Mouse (Mus musculus) forebrain, embryonic 11.5 days (tissue): Measurements from ENCODE around the gene Nlrc4. TPM values are rescaled to one million over a fixed set of nuclear protein-coding genes. Genes with fewer than 3 reads are reported as not detected.

ENCODE experiments used
- ATAC-seq: fragments of 200-750 bp; cut with Nextera tagmentation; replicated peaks from 2 replicates; pipeline ENCODE4 v1.8.0; 2017; ENCODE audit warnings: moderate TSS enrichment; ENCODE audit not compliant: low FRiP score
- DNase-seq: peaks from one replicate; pipeline ENCODE4 v3.0.0-alpha.2; 2017; ENCODE audit warnings: low spot score
- H3K27ac ChIP-seq: fragments of 300-500 bp; sonication (generic); 2 replicates; pipeline ENCODE4 v1.5.1; 2014; ENCODE audit warnings: low read depth, low read length
- H3K27me3 ChIP-seq: fragments of 300-500 bp; sonication (generic); 2 replicates; pipeline ENCODE4 v1.6.1; 2014; ENCODE audit warnings: mild to moderate bottlenecking, low read length, mixed read lengths; ENCODE audit not compliant: control insufficient read depth, insufficient read depth
- H3K36me3 ChIP-seq: fragments of 300-500 bp; sonication (generic); 2 replicates; pipeline ENCODE4 v1.6.1; 2014; ENCODE audit warnings: mild to moderate bottlenecking, low read length, moderate library complexity, mixed read lengths; ENCODE audit not compliant: control insufficient read depth, insufficient read depth
- H3K4me1 ChIP-seq: fragments of 300-500 bp; sonication (generic); replicated peaks from 2 replicates; pipeline ENCODE4 v1.6.1; 2014; ENCODE audit warnings: low read length, mixed read lengths; ENCODE audit not compliant: control insufficient read depth, insufficient read depth
- H3K4me2 ChIP-seq: fragments of 300-500 bp; sonication (generic); 2 replicates; pipeline ENCODE4 v1.6.1; 2014; ENCODE audit warnings: low read depth, mild to moderate bottlenecking, low read length, moderate library complexity, mixed read lengths; ENCODE audit not compliant: severe bottlenecking
- H3K4me3 ChIP-seq: fragments of 300-500 bp; sonication (generic); 2 replicates; pipeline ENCODE4 v1.5.1; 2014; ENCODE audit warnings: low read depth, low read length
- H3K9ac ChIP-seq: fragments of 300-500 bp; sonication (generic); 2 replicates; pipeline ENCODE4 v1.6.1; 2014; ENCODE audit warnings: low read length
- H3K9me3 ChIP-seq: fragments of 300-500 bp; sonication (generic); 2 replicates; pipeline ENCODE4 v1.6.1; 2016; ENCODE audit warnings: low read length, mixed read lengths; ENCODE audit not compliant: control insufficient read depth
- WGBS: fragments of 180-500 bp; shearing (Covaris S2); extraction: QIAGEN DNeasy Blood & Tissue Kit; methylation state at CpG from one replicate; pipeline ENCODE4 v1.1.7; 2014; 5-methylcytosine and 5-hydroxymethylcytosine counted together
- polyA plus RNA-seq: library from polyadenylated mRNA; unstranded; fragments of >200 nt; fragmentation: Nextera tagmentation; extraction: Ambion mirVana; gene quantifications from 2 replicates; pipeline ENCODE4 v1.2.1, GENCODE M21; 2014

Nlrc4 gene
- polyA plus RNA-seq, 1 experiment from 2014 or later = 0.19 TPM

DNA sequence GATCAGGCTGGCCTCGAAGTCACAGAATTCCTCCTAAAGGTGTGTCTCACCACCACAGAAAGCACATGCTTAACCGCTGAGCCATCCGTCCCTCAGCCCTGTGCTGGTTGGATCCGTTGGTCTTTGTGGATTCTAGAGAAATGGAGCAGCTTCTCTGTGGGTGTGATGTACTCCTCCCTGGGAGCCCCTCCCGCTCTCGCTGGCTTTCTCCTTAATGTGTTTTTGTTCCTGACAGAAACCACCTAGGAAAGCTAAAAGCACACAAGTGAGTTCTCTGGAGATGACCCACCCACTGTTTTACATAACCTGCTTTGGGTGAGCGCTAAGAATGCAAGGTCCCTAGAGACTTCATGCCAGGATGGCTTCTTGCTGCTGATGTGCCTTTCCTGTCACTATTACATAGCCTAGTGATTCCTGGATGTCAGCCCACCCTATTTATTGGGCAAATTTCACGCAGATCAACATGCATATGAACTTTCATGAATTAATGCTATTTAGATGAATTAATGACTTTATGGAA lies 42.0 kb downstream of the Nlrc4 start:
- Histone ChIP-seq H3K36me3 (no peaks in the 10 kb centered on the region; the same call in 1 of the 2 replicates), H3K9me3 (no peaks in the 10 kb centered on the region), H3K4me1 (no peaks in the 10 kb centered on the region), H3K4me2 (no peak overlapping the region), H3K9ac (no peak overlapping the region), H3K27me3 (no peaks in the 10 kb centered on the region), H3K4me3 (no peak overlapping the region), H3K27ac (no peak overlapping the region)
- DNase-seq (no peak), ATAC-seq (no peak)
- WGBS = 92% methylated on average over 8 of the region's 8 CpGs

GRCm38 (mm10) chr17:74414671-74415070 lies 44.3 kb downstream of the Nlrc4 start:
- Histone ChIP-seq H3K9me3 (no peaks in the 10 kb centered on the region), H3K27me3 (no peaks in the 10 kb centered on the region), H3K27ac (no peak overlapping the region), H3K4me1 (no peaks in the 10 kb centered on the region), H3K36me3 (no peaks in the 10 kb centered on the region; the same call in 1 of the 2 replicates), H3K9ac (no peak overlapping the region), H3K4me3 (no peak overlapping the region), H3K4me2 (no peak overlapping the region)
- no peak for DNase-seq
- ATAC-seq = no peak
- 83% methylated on average over 1 of the region's 1 CpGs for WGBS

DNA sequence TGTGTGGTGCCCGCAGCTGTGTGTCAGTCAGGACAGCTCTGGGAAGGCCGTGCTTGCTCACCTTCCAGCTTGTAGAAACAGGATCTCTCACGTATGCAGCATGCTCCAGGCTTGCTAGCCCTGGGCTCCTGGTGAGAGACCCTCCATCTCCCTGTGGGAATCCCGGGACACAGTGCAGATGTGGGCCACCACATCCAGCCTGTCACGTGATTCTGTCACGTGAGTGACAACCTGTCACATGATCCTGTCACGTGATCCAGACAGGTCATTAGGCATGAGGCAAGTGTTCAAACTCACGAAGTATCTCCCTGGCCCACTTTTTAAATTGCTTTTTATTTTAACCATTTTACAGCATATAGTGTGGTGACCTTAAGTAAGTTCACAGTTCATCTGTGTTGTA lies 45.6 kb downstream of the Nlrc4 start:
- no peak overlapping the region for H3K4me2 ChIP-seq
- 94% methylated on average over 8 of the region's 8 CpGs for WGBS
- H3K4me1 ChIP-seq = no peaks in the 10 kb centered on the region
- ATAC-seq (no peak), DNase-seq (no peak)
- no peak overlapping the region for H3K27ac ChIP-seq
- no peaks in the 10 kb centered on the region; the same call in 1 of the 2 replicates for H3K36me3 ChIP-seq
- no peak overlapping the region for H3K4me3 ChIP-seq
- H3K9ac ChIP-seq = no peak overlapping the region
- no peaks in the 10 kb centered on the region for H3K27me3 ChIP-seq
- no peaks in the 10 kb centered on the region for H3K9me3 ChIP-seq

GRCm38 (mm10) chr17:74409722-74410121 lies 49.2 kb downstream of the Nlrc4 start:
- H3K9ac ChIP-seq = no peak overlapping the region
- no peak for DNase-seq
- no peaks in the 10 kb centered on the region for H3K4me1 ChIP-seq
- H3K36me3 ChIP-seq = no peaks in the 10 kb centered on the region
- no peak overlapping the region for H3K4me2 ChIP-seq
- H3K27me3 ChIP-seq = no peaks in the 10 kb centered on the region
- WGBS = 67% methylated on average over 4 of the region's 4 CpGs
- no peak for ATAC-seq
- H3K27ac ChIP-seq = no peak overlapping the region
- no peak overlapping the region for H3K4me3 ChIP-seq
- no peaks in the 10 kb centered on the region for H3K9me3 ChIP-seq

GRCm38 (mm10) chr17:74406487-74406886 lies 52.5 kb downstream of the Nlrc4 start:
- 90% methylated on average over 8 of the region's 8 CpGs for WGBS
- ATAC-seq = no peak

GRCm38 (mm10) chr17:74402486-74403222 lies 56.3 kb downstream of the Nlrc4 start:
- Histone ChIP-seq H3K36me3 (peaks cover 3% of the 10 kb centered on the region), H3K4me2 (no peak overlapping the region), H3K27ac (no peak overlapping the region), H3K9ac (no peak overlapping the region), H3K27me3 (no peaks in the 10 kb centered on the region), H3K4me3 (no peak overlapping the region), H3K4me1 (no peaks in the 10 kb centered on the region), H3K9me3 (no peaks in the 10 kb centered on the region)
- DNase-seq (no peak), ATAC-seq (no peak)
- WGBS = 95% methylated on average over 12 of the region's 12 CpGs

More at GRCm38 (mm10) chr17:74406487-74406886, 52.5 kb downstream of the Nlrc4 start:
- Histone ChIP-seq H3K27ac (no peak overlapping the region), H3K9me3 (no peaks in the 10 kb centered on the region), H3K27me3 (no peaks in the 10 kb centered on the region), H3K4me2 (no peak overlapping the region), H3K9ac (no peak overlapping the region), H3K4me1 (no peaks in the 10 kb centered on the region), H3K36me3 (peaks cover 3% of the 10 kb centered on the region), H3K4me3 (no peak overlapping the region)
- DNase-seq = no peak

DNA sequence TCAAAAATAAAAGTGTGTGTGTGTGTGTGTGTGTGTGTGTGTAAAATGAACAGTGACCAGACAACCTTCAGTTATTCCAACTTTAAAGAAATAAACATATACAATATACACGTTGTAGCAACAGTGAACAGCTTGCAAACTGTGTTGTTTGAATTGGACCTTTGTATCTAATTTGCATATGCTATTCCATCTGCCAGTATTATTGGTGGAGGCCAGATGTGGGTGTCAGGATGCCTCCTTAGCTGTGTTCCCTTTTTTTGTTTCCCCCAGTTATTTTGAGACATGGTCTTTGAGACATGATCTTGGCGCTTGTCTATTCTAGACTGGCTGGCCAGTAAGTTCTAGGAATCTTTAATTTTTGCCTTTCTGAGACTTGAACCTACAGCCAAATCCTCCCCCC lies 61.8 kb downstream of the Nlrc4 start:
- no peaks in the 10 kb centered on the region; the same call in 1 of the 2 replicates for H3K4me1 ChIP-seq
- ATAC-seq = no peak
- H3K27ac ChIP-seq = no peak overlapping the region
- H3K4me2 ChIP-seq = no peak overlapping the region
- H3K27me3 ChIP-seq = no peaks in the 10 kb centered on the region
- H3K9me3 ChIP-seq = no peaks in the 10 kb centered on the region
- H3K4me3 ChIP-seq = no peak overlapping the region
- H3K9ac ChIP-seq = no peak overlapping the region
- 88% methylated on average over 2 of the region's 2 CpGs for WGBS
- DNase-seq = no peak
- no peaks in the 10 kb centered on the region for H3K36me3 ChIP-seq

- H3K36me3 ChIP-seq = no peaks in the 10 kb centered on the region
- peak overlapping the region; percentile 54; the same call in 1 of the 2 replicates for H3K4me2 ChIP-seq
- ATAC-seq (no peak), DNase-seq (no peak)
- H3K27ac ChIP-seq = no peak overlapping the region
- 84% methylated on average over 4 of the region's 4 CpGs for WGBS
- H3K4me1 ChIP-seq = no peaks in the 10 kb centered on the region; the same call in 1 of the 2 replicates
- no peak overlapping the region for H3K4me3 ChIP-seq
- H3K9ac ChIP-seq = peak overlapping the region; percentile 89; the same call in 1 of the 2 replicates
- no peaks in the 10 kb centered on the region for H3K9me3 ChIP-seq
- H3K27me3 ChIP-seq = no peaks in the 10 kb centered on the region
Observed at GRCm38 (mm10) chr17:74396766-74397165, 62.2 kb downstream of the Nlrc4 start.
